Mouse (Mus musculus): ENCODE measurements around the gene Gtpbp8.

The Gtpbp8 gene

GRCm38 (mm10) chr16:44745866-44746562 is at the start of gene Gtpbp8:
TSS of gene Gtpbp8 (minus strand) at chr16:44746363.
- DNase-seq (ENCODE audit: extremely low read depth, insufficient read length, low spot score) = peak; percentile 91

GRCm38 (mm10) chr16:44794416-44794815 is 48.3 kb upstream of the Gtpbp8 start:
- DNase-seq (ENCODE audit: extremely low read depth, insufficient read length, low spot score) = no peak

GRCm38 (mm10) chr16:44786934-44787333 is 40.8 kb upstream of the Gtpbp8 start:
- DNase-seq (ENCODE audit: extremely low read depth, insufficient read length, low spot score) = no peak

GRCm38 (mm10) chr16:44780751-44781150 is 34.6 kb upstream of the Gtpbp8 start:
- DNase-seq (ENCODE audit: extremely low read depth, insufficient read length, low spot score) = no peak

GRCm38 (mm10) chr16:44779494-44779893 is 33.3 kb upstream of the Gtpbp8 start:
- DNase-seq (ENCODE audit: extremely low read depth, insufficient read length, low spot score) = no peak

- no peak for DNase-seq (ENCODE audit: extremely low read depth, insufficient read length, low spot score)
These were observed 32.5 kb upstream of the Gtpbp8 start for GRCm38 (mm10) chr16:44778538-44779147.

GRCm38 (mm10) chr16:44774201-44774600 is 28.0 kb upstream of the Gtpbp8 start:
- DNase-seq (ENCODE audit: extremely low read depth, insufficient read length, low spot score) = no peak

GRCm38 (mm10) chr16:44773673-44774072 is 27.5 kb upstream of the Gtpbp8 start:
- no peak for DNase-seq (ENCODE audit: extremely low read depth, insufficient read length, low spot score)

- no peak for DNase-seq (ENCODE audit: extremely low read depth, insufficient read length, low spot score)
These were observed 26.4 kb upstream of the Gtpbp8 start for GRCm38 (mm10) chr16:44772577-44772976.

- peak; percentile 12 for DNase-seq (ENCODE audit: extremely low read depth, insufficient read length, low spot score)
These were observed 21.8 kb upstream of the Gtpbp8 start for GRCm38 (mm10) chr16:44767967-44768366.

- no peak for DNase-seq (ENCODE audit: extremely low read depth, insufficient read length, low spot score)
These were observed 21.3 kb upstream of the Gtpbp8 start for GRCm38 (mm10) chr16:44767506-44767905.

GRCm38 (mm10) chr16:44766320-44766892 is 20.2 kb upstream of the Gtpbp8 start:
- no peak for DNase-seq (ENCODE audit: extremely low read depth, insufficient read length, low spot score)

GRCm38 (mm10) chr16:44765555-44766319 is 19.6 kb upstream of the Gtpbp8 start, which contains the start of gene Cd200r1:
TSS of gene Cd200r1 (plus strand) at chr16:44765736.
- no peak for DNase-seq (ENCODE audit: extremely low read depth, insufficient read length, low spot score)

- DNase-seq (ENCODE audit: extremely low read depth, insufficient read length, low spot score) = no peak
These were observed 15.6 kb upstream of the Gtpbp8 start for GRCm38 (mm10) chr16:44761811-44762210.

- DNase-seq (ENCODE audit: extremely low read depth, insufficient read length, low spot score) = no peak
These were observed 11.5 kb upstream of the Gtpbp8 start for GRCm38 (mm10) chr16:44757700-44758099.

GRCm38 (mm10) chr16:44748007-44748406 is 1.8 kb upstream of the Gtpbp8 start:
- no peak for DNase-seq (ENCODE audit: extremely low read depth, insufficient read length, low spot score)

- DNase-seq (ENCODE audit: extremely low read depth, insufficient read length, low spot score) = no peak
These were observed 695 bp downstream of the Gtpbp8 start for GRCm38 (mm10) chr16:44745471-44745865.

GRCm38 (mm10) chr16:44742753-44743152 is 3.4 kb downstream of the Gtpbp8 start:
- DNase-seq (ENCODE audit: extremely low read depth, insufficient read length, low spot score) = no peak

- no peak for DNase-seq (ENCODE audit: extremely low read depth, insufficient read length, low spot score)
These were observed 10.0 kb downstream of the Gtpbp8 start for GRCm38 (mm10) chr16:44736118-44736517.

- DNase-seq (ENCODE audit: extremely low read depth, insufficient read length, low spot score) = no peak
These were observed 10.5 kb downstream of the Gtpbp8 start for GRCm38 (mm10) chr16:44735676-44736075.

GRCm38 (mm10) chr16:44734059-44734458 is 12.1 kb downstream of the Gtpbp8 start:
- no peak for DNase-seq (ENCODE audit: extremely low read depth, insufficient read length, low spot score)

All from 3134 (cell line).